Mouse (Mus musculus): Measurements from ENCODE around the gene Tagln2.

DNA sequence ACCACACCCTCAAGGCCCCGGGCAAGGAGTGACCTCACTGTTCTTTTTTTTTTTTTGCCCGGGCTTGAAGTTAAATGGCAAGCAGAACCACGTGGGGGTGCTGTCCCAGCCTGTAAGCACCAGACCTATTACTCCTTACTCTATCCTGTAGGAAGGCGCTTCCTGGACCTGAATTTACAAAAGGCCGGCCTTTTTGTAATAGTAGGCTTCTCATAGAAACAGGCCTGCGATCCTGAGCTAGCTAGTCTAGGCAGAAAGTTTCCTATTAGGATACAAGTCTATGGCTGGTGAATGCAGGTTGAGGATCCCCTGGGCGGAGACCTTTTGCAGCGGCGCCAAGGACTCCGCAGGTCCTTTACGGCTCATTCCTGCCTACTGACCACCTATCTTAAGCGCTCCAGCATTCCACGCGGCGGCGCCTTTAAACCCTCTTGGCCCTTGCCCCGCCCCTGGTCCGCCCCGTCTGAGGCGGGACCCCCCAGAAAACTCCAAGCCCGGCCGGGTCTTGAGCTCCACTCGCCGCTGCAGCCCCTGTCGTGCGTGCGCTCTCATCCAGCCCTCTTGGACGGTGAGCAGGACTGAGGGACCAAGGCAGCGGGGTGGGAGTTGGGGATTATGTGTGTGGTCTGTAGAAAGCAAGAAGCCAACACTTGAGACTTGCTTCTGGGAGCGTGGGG lies at the start of gene Tagln2:
- TF ChIP-seq CTCF (conservative IDR thresholded peaks at IDR 0.05; ENCODE audit: insufficient read depth, insufficient read length, low read depth, low read length) (0 out of 2 replicates have a peak, but pooled peaks have one; percentile 21), POLR2A (IDR thresholded peaks at IDR 0.05; ENCODE audit: low read depth, low read length) (peak; percentile 92)

Data from kidney, adult 2 months (tissue).